Mouse (Mus musculus) urinary bladder, postnatal 14 days (tissue): ENCODE data around the gene Bms1.
A peak's percentile ranks its signal among the peaks of the same experiment; 100 is the strongest.

Experiments used
- DNase-seq: peaks from one replicate; pipeline ENCODE4 v3.0.0; 2021; ENCODE audit warnings: low spot score

Bms1 gene

DNA sequence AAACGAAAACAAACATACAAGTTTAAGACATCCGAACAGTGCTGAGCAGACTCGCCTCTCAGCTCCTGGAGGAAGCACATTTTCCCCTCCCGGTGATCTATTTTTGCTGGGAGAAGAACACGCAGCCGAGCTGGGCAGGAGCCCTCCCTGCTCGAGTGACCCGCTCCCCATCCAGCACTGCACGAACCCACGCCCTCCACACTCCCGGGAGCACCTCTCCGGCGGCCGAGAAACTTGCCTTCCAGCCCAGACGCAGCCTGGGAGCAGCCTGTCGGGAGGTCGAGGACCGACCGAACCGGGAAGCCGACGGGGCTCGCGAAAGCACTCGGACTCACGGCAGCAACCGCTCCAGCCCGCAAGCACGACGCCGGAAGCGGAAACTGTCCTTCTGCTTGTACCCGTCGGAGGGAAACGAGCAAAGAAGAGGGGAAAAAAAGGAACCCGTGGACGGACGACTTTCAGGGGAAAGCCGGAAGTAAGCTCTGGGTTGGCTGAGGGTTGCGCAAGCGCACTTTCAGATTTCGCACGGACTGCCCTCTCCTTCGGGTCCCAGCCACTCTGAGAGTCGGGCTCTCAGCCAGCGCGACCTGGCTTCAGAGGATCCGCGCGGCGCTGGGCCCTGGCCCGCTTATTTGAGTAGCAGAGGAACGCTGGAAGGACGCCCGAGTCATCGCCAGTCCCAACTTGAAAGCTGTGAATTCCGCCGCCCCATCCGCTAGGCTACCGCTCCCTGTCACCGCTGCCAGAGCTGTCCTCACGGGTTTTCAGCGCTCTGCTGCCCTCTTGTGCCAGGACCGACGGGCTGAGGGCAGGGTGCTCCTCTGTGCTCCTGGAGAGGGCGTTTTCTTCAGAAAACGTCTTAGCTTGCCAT, at the start of gene Bms1:
Gene Bms1 (minus strand): TSS at position 425 of the 871 bp plus-strand sequence.
- DNase-seq = peak; percentile 95

- DNase-seq = no peak
These were observed 42.9 kb upstream of the Bms1 start for GRCm38 (mm10) chr6:118462069-118462705.

DNA sequence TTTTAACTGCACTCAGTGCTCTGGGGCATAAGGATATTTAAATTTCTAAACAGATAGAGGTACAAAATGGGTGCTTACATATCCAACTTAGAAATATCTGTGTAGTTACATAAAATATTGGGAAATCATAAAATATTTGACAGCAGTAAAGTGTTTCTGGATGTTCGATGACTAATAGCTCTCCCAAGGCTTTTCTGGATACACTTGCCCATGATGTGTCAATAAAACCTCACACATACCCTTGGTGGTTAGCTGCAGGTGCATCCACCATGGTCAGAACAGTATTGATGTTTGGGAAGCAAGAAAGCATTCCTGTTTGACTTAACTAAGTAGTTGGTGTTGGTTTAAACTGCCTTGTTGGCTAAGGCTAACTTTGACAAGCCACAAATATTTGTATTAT, 38.5 kb upstream of the Bms1 start:
- no peak for DNase-seq

DNA sequence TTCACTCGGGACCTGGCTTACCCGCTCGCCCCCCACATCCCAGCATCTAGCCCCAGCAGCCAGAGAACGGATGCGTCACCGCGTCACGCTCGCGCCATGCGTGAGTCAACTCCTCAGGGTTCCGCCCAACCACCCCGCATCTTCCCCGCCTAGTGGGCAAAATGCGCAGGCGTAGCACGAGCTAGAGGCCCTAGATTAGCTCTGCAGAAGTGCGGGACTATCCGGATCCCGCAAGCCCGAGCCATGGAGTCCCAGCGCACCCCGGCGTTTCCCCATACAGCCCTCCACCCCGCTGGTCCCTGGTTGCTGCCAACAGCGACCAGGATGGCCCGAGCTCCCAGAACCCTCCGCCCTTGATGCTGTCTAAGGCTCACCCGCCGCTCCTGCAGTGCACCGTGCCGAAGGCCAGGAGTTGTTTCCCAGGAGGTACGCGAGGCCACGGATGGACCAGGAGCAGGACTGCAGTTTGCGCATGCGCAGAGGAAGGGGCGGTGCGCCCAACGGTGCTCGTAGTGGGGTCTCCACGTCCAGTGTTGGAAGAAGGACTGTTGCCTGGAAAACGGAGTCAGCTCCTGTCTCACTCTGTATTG, 35.9 kb upstream of the Bms1 start, which contains the start of gene Zfp248:
Gene Zfp248 (minus strand): TSS at position 487 of the 590 bp plus-strand sequence.
- DNase-seq = peak; percentile 87

DNA sequence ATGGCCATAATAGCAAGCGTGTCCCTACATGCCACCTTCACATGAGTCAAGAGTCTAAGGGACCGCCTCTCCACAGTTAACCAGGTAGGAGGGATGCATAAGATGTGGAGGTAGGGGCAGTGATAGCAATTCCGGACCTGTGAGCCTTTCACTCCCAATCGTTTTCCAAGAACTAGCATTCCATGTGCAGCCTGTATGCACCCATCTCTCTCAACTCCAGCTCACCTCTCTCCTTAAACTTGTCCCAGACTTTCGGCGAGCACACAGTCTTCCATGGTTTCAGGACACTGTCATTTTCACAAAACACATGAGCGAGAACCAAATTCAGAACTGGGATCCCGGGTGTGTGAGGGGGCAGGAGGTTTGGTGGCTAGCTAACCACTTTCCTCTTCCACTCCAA, 35.2 kb upstream of the Bms1 start:
- DNase-seq = peak; percentile 7

- DNase-seq = no peak
These were observed 12.2 kb upstream of the Bms1 start for GRCm38 (mm10) chr6:118431502-118431901.

GRCm38 (mm10) chr6:118426666-118427065, 7.4 kb upstream of the Bms1 start:
- no peak for DNase-seq

DNA sequence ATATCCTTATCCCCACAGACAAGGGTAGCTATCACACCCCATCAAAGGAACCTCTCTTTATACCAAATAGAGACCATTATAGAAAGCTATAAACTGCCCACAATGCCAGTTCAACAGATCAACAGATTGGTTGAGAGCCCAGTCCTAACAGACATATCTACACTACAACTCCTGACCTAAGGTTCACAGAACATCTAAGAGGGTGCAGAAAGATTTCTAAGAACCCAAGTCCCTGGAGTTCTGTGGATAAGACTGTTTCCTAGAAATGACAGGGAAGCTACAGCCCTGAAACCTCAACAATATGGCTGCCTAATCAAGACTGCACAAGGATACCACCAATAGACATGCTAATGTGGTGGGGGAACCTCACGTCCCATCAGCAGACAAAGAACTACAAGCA, 8.8 kb downstream of the Bms1 start:
- DNase-seq = no peak

DNA sequence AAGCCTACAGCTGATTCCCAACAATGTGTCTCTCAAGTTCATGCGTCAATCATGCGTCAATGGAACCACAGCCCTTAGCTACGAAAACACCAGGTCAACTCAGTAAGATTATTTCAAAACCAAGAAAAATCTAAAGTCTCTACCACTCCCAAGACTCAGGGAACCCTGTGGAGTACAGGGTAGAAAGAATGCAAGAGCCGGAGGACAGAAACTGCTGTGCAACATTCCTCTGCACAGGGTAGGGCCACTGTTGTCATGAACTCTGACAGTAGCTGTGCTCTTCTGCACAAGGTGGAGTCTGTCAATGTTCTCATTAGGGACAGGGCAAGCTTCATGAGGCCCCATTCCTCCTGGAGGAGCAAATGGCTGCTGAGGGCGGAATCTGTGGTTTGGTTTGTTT, 10.8 kb downstream of the Bms1 start:
- no peak for DNase-seq

- no peak for DNase-seq
These were observed 12.9 kb downstream of the Bms1 start for GRCm38 (mm10) chr6:118406421-118406820.

- no peak for DNase-seq
These were observed 28.5 kb downstream of the Bms1 start for GRCm38 (mm10) chr6:118390746-118391145.

GRCm38 (mm10) chr6:118385962-118386361, 33.3 kb downstream of the Bms1 start:
- DNase-seq = no peak

DNA sequence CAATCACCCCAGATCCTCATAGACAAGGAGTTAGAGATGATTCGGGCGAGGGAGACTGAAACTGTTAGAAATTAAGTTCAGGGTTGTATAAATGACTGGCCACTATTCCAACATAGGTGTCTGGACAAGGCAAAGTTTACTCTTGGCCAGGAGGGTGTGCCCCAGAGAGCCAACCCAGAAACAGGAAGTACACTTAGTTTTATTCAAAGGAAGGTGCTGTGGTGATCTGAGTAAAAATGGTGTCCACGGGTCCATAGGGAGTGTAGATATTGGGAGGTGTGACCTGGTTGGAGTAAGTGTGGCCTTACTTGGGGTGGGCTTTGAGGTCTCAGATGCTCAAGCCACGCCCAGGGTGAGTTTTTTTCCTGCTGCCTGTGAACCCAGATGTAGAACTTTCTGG, 38.0 kb downstream of the Bms1 start:
- DNase-seq = no peak

DNA sequence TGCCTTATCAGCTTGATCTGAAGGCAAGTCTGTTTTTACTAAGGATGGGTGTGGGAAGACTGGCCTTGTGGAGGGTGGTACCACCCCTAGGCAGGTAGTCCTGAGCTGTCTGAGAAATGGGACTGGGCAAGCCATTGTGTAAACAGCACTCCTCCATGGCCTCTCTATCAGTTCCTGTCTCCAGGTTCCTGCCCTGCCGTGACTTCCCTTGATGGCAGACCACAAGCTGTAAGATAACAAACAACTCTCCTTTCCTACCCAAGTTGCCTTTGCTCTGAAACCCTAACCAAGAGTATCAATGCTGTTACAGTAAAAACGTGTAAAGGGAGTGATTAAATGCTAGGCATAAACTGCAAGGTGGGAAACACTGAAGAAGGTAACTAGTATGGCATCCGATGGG, 38.6 kb downstream of the Bms1 start:
- DNase-seq = no peak

DNA sequence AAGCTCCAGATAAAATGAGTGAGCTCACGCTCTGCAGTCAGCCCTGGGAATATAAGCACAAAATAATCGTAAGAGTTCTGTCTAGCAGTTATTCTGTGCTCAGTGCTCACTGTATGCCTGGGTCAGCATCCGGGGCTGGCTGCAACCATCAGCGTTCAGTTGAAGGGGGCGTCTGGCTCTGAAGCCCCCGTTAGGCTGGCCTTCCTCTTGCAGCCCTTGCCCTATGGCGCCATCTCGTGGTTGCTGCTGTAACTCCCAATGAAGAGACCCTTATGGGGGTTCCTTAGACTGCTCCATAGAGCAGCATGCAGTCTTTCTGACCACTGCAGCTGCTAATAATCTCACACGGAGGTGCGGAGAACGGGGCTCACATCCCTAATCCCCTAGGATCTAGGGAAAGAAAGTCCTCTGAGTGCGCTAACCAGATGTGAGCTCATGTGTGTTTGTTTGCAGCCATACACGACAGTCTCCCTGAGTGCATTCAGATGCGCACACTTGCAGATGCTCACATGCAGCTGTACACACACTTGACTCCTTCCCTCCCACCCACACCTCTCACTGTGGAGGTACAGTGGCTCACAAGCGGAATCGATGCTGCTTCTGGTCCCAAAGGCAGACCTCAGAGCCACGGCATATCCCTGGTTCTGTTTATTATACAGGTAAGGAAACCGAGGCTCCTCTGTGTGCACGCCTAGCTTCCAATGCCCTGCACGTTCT, 39.7 kb downstream of the Bms1 start:
- peak; percentile 66 for DNase-seq

DNA sequence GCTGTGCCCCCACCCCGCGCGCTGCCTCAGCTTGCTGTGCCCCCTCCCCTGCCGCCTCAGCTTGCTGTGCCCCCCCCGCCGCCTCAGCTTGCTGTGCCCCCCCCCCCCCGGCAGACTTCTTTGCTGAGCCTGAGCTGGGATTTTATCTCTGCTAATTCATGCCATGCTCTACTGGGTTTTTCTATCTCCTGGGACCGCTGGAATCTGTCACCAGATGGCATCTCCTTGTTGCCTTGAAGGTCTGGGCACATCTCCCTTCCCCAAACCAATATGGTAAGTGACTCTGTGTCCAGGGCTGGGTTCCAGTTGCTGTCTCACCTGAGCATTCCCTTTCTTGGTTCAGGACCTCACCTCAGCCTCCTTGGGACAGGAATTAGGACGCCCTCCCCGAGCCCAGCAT, 41.7 kb downstream of the Bms1 start:
- DNase-seq = no peak

DNA sequence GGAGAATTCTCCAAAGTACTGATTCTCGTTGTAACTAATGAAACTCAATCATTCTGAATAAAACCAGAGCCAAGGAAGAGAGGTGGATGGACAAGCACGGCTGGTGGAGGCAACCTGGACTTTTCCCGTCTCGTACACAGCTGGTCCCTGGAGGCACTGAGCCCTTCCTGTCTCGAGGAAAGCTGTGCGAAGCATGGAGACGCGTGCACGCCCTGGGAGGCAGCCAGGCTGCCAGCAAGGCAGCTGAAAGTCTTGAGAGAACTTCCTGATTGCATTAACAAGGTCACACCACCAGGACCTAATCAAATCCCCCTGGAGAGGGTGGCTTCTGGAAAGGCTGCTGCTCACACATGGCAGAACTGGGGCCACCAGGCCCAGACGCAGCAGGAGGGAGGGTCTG, 43.3 kb downstream of the Bms1 start:
- DNase-seq = no peak

- no peak for DNase-seq
These were observed 43.8 kb downstream of the Bms1 start for GRCm38 (mm10) chr6:118375457-118375856.

GRCm38 (mm10) chr6:118375026-118375425, 44.2 kb downstream of the Bms1 start:
- no peak for DNase-seq

GRCm38 (mm10) chr6:118373294-118373693, 46.0 kb downstream of the Bms1 start:
- DNase-seq = peak; percentile 53

- no peak for DNase-seq
These were observed 46.5 kb downstream of the Bms1 start for GRCm38 (mm10) chr6:118372794-118373193.

- DNase-seq = no peak
These were observed 51.8 kb downstream of the Bms1 start for GRCm38 (mm10) chr6:118367502-118367901.
